Mouse (Mus musculus): ENCODE results near the gene Tbl3.

The Tbl3 gene

DNA sequence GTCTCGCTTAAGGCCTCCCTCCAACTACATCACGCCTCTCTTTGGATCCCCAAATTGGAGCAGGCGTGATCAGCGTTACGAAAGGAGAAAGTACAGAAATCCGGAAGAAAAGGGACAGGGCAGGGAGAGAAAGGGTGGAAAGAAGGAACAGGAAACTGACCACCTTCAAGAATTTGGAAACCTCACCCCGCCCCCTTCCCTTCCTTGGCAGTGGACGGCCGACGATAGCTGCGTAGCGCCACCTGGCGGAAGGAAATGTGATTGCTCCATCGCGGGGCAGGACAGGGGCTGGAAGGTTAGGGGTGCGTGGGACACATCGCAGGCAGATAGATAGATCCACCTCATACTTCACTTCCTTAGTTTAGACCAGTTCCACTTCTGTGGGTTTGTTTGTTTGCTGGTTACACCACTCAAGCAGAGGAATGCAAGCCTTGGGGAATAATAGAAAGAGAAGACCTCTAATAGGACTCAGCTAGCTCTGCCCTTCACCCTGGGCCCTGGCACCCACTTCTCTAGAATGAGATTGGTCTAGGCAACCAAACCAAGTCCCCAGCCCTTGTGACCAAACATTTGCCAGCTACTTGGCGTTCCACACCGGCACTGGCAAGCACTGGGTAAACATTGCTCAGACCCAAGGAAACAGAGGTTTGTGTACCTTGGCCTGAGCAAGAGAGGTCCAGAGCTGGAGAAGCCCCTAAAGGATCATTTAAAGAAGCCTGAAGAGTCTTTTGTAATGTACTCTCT is 53.3 kb downstream of the Tbl3 start:
- DNase-seq (ENCODE audit: low spot score): no peak

DNA sequence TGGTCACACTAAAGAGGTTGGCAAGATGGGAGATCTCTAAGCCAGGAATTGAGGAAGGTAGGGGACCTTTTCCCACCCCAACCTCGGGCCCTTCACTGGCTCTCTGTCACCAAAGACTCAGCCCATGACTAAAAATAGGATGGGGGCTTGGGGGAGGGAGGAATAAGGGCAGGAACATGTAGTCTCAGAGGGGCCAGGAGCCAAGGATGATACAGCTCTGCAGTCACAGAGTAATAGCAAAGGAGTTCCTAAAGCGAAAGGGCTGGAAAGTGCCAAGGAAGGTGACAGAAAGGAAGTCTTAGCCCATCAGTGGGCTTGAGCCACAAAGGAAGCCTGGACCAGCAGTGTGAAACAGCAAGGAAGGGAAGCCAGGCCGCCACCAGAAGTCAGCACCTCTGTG is 55.6 kb downstream of the Tbl3 start:
- no peak for DNase-seq (ENCODE audit: low spot score)

DNA sequence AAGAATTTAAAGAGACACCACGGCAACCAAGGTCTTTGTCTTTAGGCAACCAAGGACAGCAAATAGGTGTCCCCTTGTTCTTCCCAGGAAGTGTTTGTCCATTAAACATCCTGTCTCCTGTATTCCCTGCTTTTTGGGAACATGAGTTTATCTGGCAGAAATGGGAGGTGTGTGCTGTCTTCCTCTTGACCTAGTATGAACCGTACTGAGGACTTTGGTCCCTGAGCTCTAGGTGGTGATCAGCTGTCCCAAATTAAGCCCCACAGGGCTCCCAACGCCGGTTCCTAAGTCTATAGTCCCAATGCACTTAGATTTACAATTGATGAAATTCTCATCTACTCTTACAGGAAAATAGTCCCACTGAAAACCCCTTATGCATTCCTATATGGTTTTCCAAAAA is 56.7 kb downstream of the Tbl3 start:
- no peak for DNase-seq (ENCODE audit: low spot score)

DNA sequence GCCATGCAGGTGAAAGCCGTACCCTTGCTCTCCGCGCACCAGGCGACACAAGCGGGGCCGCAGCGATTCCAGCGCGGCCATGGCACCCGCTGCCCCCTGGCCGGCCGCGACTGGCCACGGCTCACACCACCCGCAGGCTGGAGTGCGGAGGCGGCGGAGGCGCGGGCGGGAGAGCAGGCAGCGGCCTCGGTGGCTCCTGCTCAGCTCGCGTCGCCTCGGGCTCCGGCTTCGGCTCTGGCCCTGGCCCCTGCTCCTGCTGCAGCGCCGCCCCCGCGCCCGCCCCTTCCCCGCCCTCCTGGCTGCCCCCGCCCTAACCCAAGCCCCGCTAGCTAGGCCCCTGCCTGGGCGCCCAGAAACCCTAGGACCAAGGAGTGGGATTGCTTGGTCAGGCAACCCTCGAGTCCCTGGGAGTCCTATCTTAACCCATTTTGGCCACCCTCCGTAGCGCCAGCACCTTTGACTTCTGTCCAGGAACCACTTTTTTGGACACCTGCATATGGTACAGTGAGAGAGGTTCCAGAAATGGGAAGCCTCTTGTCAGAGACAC is 57.3 kb downstream of the Tbl3 start, which contains the start of gene Slc9a3r2:
Gene Slc9a3r2, minus strand, starts transcription at position 258 of the 547 bp plus-strand sequence.
- DNase-seq (ENCODE audit: low spot score): no peak

DNA sequence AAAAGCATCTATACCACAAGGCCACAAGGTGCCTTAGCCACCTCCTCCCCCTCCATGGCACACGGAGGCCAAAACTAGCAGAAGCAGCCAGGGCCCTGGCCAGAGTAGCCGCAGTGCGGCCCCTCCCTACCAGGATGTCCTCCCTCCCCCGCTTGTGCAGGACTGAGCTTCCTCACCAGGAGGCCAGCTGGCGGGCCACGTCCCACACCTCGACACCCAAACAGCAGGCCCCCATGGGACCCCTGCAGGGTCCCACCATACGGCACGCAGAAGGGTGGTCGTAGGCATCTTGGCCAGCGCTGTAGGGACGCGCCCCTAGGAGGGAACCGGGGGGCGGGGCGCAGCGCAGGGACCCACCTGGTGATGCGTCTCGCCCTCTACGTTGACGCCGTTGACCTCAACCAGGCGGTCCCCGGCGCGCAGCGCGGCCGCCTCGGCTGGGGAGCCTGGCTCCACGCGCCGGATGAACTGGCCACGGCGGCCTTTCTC is 57.8 kb downstream of the Tbl3 start:
- DNase-seq (ENCODE audit: low spot score): no peak

DNA sequence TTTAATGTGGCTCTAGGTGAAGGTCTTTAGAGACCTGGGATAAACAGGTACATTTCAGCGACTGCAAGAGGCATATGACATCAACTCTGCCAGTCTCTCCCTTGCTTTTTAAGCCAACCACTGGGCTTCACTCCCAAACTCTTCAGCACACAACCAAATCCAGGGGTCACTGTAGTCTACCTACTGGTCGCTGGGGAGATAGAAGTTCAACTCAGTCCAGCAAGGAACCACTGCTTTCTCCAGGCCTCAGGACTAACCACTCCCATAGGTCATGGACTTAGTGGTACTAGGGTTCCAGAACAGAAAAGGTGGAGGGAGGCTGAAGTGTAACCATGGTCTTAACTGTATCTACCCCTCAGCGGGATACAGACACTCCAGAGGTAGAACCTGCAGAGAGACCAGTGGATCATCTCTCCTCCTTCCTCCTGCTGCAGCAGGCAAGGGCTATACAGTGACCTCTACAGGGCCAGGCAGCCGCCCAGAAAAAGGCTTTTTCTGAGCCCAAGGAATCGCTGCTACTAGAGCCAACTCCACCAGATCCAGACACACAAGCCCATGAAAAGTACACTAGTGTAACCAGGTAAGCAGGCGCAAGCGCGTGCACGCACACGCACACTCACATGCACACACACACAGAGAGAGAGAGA is 58.6 kb downstream of the Tbl3 start:
- DNase-seq (ENCODE audit: low spot score): no peak

All from ovary, adult 18-20 months (tissue).